Mouse (Mus musculus): ENCODE measurements around the gene Crtc3. TPM values are rescaled to one million over a fixed set of nuclear protein-coding genes. Genes with fewer than 3 reads are reported as not detected.

Crtc3 gene
- total and polyA plus RNA-seq, 2 experiments = 3.0 to 12.9 TPM

GRCm38 (mm10) chr7:80704066-80704465 lies 15.4 kb upstream of the Crtc3 start:
- H3K27ac ChIP-seq (replicated peaks; ENCODE audit: insufficient read depth, low read depth, low read length) = no peak overlapping the region
- H3K4me1 ChIP-seq (ENCODE audit: control insufficient read depth, insufficient read depth, low read length) = no peaks in the 10 kb centered on the region
- H3K27me3 ChIP-seq (ENCODE audit: control insufficient read depth, insufficient read depth, low read length) = no peaks in the 10 kb centered on the region
- H3K9ac ChIP-seq (ENCODE audit: low read depth, low read length) = no peak overlapping the region
- no peaks in the 10 kb centered on the region for H3K36me3 ChIP-seq (ENCODE audit: control insufficient read depth, insufficient read depth, low read length)
- H3K79me2 ChIP-seq (ENCODE audit: control insufficient read depth, insufficient read depth, low read length) = no peaks in the 10 kb centered on the region
- TF ChIP-seq CTCF (IDR thresholded peaks at IDR 0.05; ENCODE audit: low read depth, low read length) (no peak), POLR2A (IDR thresholded peaks at IDR 0.05; ENCODE audit: extremely low read depth, insufficient read depth, low read length) (no peak)
- H3K4me3 ChIP-seq (ENCODE audit: insufficient read depth, low read depth, low read length) = no peak overlapping the region
- DNase-seq (ENCODE audit: extremely low read depth, low read depth, low spot score) = no peak
- WGBS = 84% methylated on average over 4 of the region's 4 CpGs

DNA sequence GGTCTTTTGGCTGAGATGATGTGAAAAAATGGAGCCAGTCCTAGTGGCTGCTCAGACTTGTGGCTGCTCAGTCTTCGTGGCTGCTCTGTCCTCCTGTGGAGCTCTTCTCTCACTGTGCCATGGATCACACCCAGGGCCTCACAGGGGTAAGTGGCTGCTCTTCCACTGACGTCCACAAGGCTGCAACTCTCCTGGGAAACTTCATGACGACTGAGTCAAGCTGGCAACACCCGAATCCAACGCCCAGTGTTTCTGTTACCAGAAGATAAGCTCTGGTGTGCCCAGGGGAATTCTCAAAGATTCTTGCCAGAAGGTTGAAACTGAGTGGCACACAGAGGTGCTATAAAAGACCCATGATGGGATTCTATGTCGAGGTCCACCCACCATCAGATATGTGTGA lies 13.8 kb upstream of the Crtc3 start:
- Histone ChIP-seq H3K79me2 (ENCODE audit: control insufficient read depth, insufficient read depth, low read length) (no peaks in the 10 kb centered on the region), H3K36me3 (ENCODE audit: control insufficient read depth, insufficient read depth, low read length) (no peaks in the 10 kb centered on the region), H3K4me3 (ENCODE audit: insufficient read depth, low read depth, low read length) (no peak overlapping the region), H3K4me1 (ENCODE audit: control insufficient read depth, insufficient read depth, low read length) (no peaks in the 10 kb centered on the region), H3K9ac (ENCODE audit: low read depth, low read length) (no peak overlapping the region), H3K27me3 (ENCODE audit: control insufficient read depth, insufficient read depth, low read length) (no peaks in the 10 kb centered on the region), H3K27ac (replicated peaks; ENCODE audit: insufficient read depth, low read depth, low read length) (no peak overlapping the region)
- TF ChIP-seq CTCF (IDR thresholded peaks at IDR 0.05; ENCODE audit: low read depth, low read length) = no peak
- TF ChIP-seq POLR2A (IDR thresholded peaks at IDR 0.05; ENCODE audit: extremely low read depth, insufficient read depth, low read length) = no peak
- WGBS = 75% methylated on average over 6 of the region's 6 CpGs
- DNase-seq (ENCODE audit: extremely low read depth, low read depth, low spot score) = no peak

DNA sequence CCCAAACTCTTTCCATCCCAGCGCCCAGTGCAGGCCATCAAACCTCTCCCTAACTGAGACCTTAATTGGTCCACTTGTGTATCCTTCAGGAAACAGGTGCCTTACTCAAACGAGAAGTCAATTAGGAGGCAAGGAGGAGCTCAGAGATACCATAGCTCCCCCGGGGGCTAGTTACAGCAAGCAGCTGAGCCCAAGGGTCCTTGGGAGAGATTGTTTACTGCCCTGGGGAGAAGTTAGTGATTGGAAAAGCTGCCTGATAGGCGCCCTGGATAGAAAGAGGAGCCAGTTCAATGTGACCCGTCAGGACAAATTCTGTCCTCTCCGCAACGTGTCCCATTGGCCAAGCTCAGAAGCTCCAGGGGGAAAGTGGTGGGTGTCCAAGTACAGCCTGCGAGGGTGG lies 11.0 kb upstream of the Crtc3 start:
- Histone ChIP-seq H3K9ac (ENCODE audit: low read depth, low read length) (no peak overlapping the region), H3K27me3 (ENCODE audit: control insufficient read depth, insufficient read depth, low read length) (no peaks in the 10 kb centered on the region), H3K4me3 (ENCODE audit: insufficient read depth, low read depth, low read length) (no peak overlapping the region), H3K27ac (replicated peaks; ENCODE audit: insufficient read depth, low read depth, low read length) (no peak overlapping the region), H3K79me2 (ENCODE audit: control insufficient read depth, insufficient read depth, low read length) (no peaks in the 10 kb centered on the region), H3K4me1 (ENCODE audit: control insufficient read depth, insufficient read depth, low read length) (no peaks in the 10 kb centered on the region), H3K36me3 (ENCODE audit: control insufficient read depth, insufficient read depth, low read length) (no peaks in the 10 kb centered on the region)
- TF ChIP-seq POLR2A (IDR thresholded peaks at IDR 0.05; ENCODE audit: extremely low read depth, insufficient read depth, low read length) = no peak
- TF ChIP-seq CTCF (IDR thresholded peaks at IDR 0.05; ENCODE audit: low read depth, low read length) = no peak
- 76% methylated on average over 8 of the region's 8 CpGs for WGBS
- no peak for DNase-seq (ENCODE audit: extremely low read depth, low read depth, low spot score)

DNA sequence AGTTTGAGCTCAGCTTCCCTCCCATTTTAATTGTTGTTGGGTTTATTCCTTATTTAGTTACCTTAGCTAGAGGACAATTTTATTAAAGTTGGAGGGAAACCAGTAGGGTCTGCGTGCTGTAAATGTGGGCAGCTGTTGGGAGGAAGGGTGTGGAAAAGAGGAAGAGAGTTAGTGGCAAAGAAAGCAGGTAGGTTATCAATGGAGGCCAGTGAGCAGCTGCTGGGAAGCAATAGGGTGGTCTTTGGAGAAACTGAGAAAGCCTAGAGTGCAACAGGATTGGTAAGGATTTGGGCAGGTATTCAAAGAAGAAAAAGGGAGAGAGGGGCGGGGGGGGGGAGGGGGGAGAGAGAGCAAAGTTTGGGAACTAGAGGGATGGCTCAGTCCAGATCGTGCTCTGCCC lies 10.3 kb upstream of the Crtc3 start:
- Histone ChIP-seq H3K4me3 (ENCODE audit: insufficient read depth, low read depth, low read length) (no peak overlapping the region), H3K27ac (replicated peaks; ENCODE audit: insufficient read depth, low read depth, low read length) (no peak overlapping the region), H3K9ac (ENCODE audit: low read depth, low read length) (no peak overlapping the region), H3K79me2 (ENCODE audit: control insufficient read depth, insufficient read depth, low read length) (no peaks in the 10 kb centered on the region), H3K36me3 (ENCODE audit: control insufficient read depth, insufficient read depth, low read length) (no peaks in the 10 kb centered on the region), H3K4me1 (ENCODE audit: control insufficient read depth, insufficient read depth, low read length) (no peaks in the 10 kb centered on the region), H3K27me3 (ENCODE audit: control insufficient read depth, insufficient read depth, low read length) (no peaks in the 10 kb centered on the region)
- TF ChIP-seq CTCF (IDR thresholded peaks at IDR 0.05; ENCODE audit: low read depth, low read length) (no peak), POLR2A (IDR thresholded peaks at IDR 0.05; ENCODE audit: extremely low read depth, insufficient read depth, low read length) (no peak)
- DNase-seq (ENCODE audit: extremely low read depth, low read depth, low spot score) = no peak
- WGBS = 76% methylated on average over 3 of the region's 3 CpGs

DNA sequence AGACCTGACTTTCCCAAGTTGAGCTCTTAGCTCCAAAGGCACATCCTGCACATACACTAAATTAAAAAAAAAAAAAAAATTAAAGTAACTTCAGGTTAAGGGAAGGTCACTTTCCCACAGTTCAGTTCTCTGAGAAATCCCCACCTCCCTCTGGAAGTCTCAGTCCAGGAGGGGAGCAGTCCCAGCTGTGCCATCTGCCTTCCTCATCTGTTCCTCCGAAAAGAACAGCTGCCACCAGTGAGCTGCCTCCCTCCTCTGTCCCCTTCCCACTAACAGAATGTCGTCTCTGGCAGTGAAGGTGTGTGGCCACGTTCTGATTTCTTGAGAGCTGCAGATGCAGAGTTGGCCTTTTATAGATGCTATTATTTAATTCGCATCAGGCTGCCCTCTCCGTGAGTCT lies 9.2 kb upstream of the Crtc3 start:
- 96% methylated on average over 5 of the region's 5 CpGs for WGBS
- Histone ChIP-seq H3K79me2 (ENCODE audit: control insufficient read depth, insufficient read depth, low read length) (no peaks in the 10 kb centered on the region), H3K27ac (replicated peaks; ENCODE audit: insufficient read depth, low read depth, low read length) (no peak overlapping the region), H3K27me3 (ENCODE audit: control insufficient read depth, insufficient read depth, low read length) (no peaks in the 10 kb centered on the region), H3K4me3 (ENCODE audit: insufficient read depth, low read depth, low read length) (no peak overlapping the region), H3K4me1 (ENCODE audit: control insufficient read depth, insufficient read depth, low read length) (no peaks in the 10 kb centered on the region), H3K36me3 (ENCODE audit: control insufficient read depth, insufficient read depth, low read length) (no peaks in the 10 kb centered on the region), H3K9ac (ENCODE audit: low read depth, low read length) (no peak overlapping the region)
- no peak for TF ChIP-seq POLR2A (IDR thresholded peaks at IDR 0.05; ENCODE audit: extremely low read depth, insufficient read depth, low read length)
- no peak for TF ChIP-seq CTCF (IDR thresholded peaks at IDR 0.05; ENCODE audit: low read depth, low read length)
- DNase-seq (ENCODE audit: extremely low read depth, low read depth, low spot score) = no peak

GRCm38 (mm10) chr7:80696903-80697302 lies 8.2 kb upstream of the Crtc3 start:
- TF ChIP-seq CTCF (IDR thresholded peaks at IDR 0.05; ENCODE audit: low read depth, low read length) = no peak
- TF ChIP-seq POLR2A (IDR thresholded peaks at IDR 0.05; ENCODE audit: extremely low read depth, insufficient read depth, low read length) = no peak
- Histone ChIP-seq H3K27ac (replicated peaks; ENCODE audit: insufficient read depth, low read depth, low read length) (no peak overlapping the region), H3K4me1 (ENCODE audit: control insufficient read depth, insufficient read depth, low read length) (no peaks in the 10 kb centered on the region), H3K9ac (ENCODE audit: low read depth, low read length) (no peak overlapping the region), H3K27me3 (ENCODE audit: control insufficient read depth, insufficient read depth, low read length) (no peaks in the 10 kb centered on the region), H3K79me2 (ENCODE audit: control insufficient read depth, insufficient read depth, low read length) (no peaks in the 10 kb centered on the region), H3K36me3 (ENCODE audit: control insufficient read depth, insufficient read depth, low read length) (no peaks in the 10 kb centered on the region), H3K4me3 (ENCODE audit: insufficient read depth, low read depth, low read length) (no peak overlapping the region)
- DNase-seq (ENCODE audit: extremely low read depth, low read depth, low spot score) = no peak
- 36% methylated on average over 4 of the region's 4 CpGs for WGBS

Measured in liver, adult 2 months (tissue).